In genomic region chr7:98617739-98618138, GRCm38 (mm10) we compare ENCODE assay signal across 15 mouse cellular contexts.
"Had no signal": no experiment of that assay in that cellular context is flagged by ENCODE, and none has a peak within 500 bp of the region (broad histone marks: within the 10 kb centered on the region; RNA-seq: fewer than 3 reads in every experiment).

No protein-coding gene starts in this region.

- DNase-seq: liver, postnatal 0 days; lung, adult 2 months; lung, postnatal 10 days; right cerebral cortex, postnatal 14 days; thymus, adult 2 months; thymus, postnatal 36 days had no signal

- H3K27ac ChIP-seq: lung, embryonic 15.5 days; macrophage; midbrain, embryonic 13.5 days; midbrain, embryonic 15.5 days; neural tube, embryonic 12.5 days; stomach, embryonic 15.5 days; stomach, postnatal 0 days had no signal

- H3K27me3 ChIP-seq: lung, embryonic 15.5 days; megakaryocyte, embryonic 14.5 days; midbrain, embryonic 13.5 days; midbrain, embryonic 15.5 days; neural tube, embryonic 12.5 days; stomach, embryonic 15.5 days had no signal

- H3K9ac ChIP-seq: liver, postnatal 0 days; lung, embryonic 15.5 days; midbrain, embryonic 13.5 days; midbrain, embryonic 15.5 days; neural tube, embryonic 12.5 days; stomach, embryonic 15.5 days had no signal

- H3K4me3 ChIP-seq: lung, embryonic 15.5 days; megakaryocyte, embryonic 14.5 days; midbrain, embryonic 13.5 days; midbrain, embryonic 15.5 days; neural tube, embryonic 12.5 days; stomach, embryonic 15.5 days had no signal

- ATAC-seq: liver, postnatal 0 days; midbrain, embryonic 13.5 days; midbrain, embryonic 15.5 days had no signal

- H3K4me1 ChIP-seq: lung, embryonic 15.5 days; megakaryocyte, embryonic 14.5 days; midbrain, embryonic 13.5 days; midbrain, embryonic 15.5 days; neural tube, embryonic 12.5 days; stomach, embryonic 15.5 days had no signal

- H3K9me3 ChIP-seq: lung, embryonic 15.5 days; megakaryocyte, embryonic 14.5 days; midbrain, embryonic 13.5 days; midbrain, embryonic 15.5 days; neural tube, embryonic 12.5 days; stomach, embryonic 15.5 days had no signal

- H3K4me2 ChIP-seq: lung, embryonic 15.5 days; midbrain, embryonic 11.5 days; midbrain, embryonic 13.5 days; midbrain, embryonic 15.5 days; neural tube, embryonic 12.5 days; stomach, embryonic 15.5 days had no signal
